Mouse (Mus musculus) CH12.LX (cell line): ENCODE measurements at regions not wholly inside any gene's neighbourhood (a gene's known extent, or its start where the extent isn't known, plus 50 kb on each side); places are given as distances from the start of the nearest gene placed in this dataset.

Source experiments
- DNase-seq: peaks from one replicate; pipeline ENCODE4 v3.0.0-alpha.2; 2013; ENCODE audit errors: extremely low read depth
- H3K27ac ChIP-seq: 2 replicates; pipeline ENCODE4 v1.5.1; 2012; ENCODE audit warnings: low read depth, mild to moderate bottlenecking, control low read depth, moderate library complexity; ENCODE audit not compliant: insufficient read depth
- H3K27me3 ChIP-seq: replicated peaks from 2 replicates; pipeline ENCODE3; 2012; ENCODE audit warnings: inconsistent platforms
- H3K36me3 ChIP-seq, 2 experiments: replicated peaks in 1 of 2; 2 replicates each; pipeline versions ENCODE3 to v1.6.1; 2012; ENCODE audit warnings: inconsistent platforms in 1 of 2, low read length in 1 of 2, mild to moderate bottlenecking in 1 of 2, mixed read lengths in 1 of 2, moderate library complexity in 1 of 2; ENCODE audit not compliant: control insufficient read depth in 1 of 2, insufficient read depth in 1 of 2
- H3K4me1 ChIP-seq, 2 experiments: 2 replicates each; pipeline ENCODE4 v1.6.1; 2012; ENCODE audit warnings: inconsistent platforms in 1 of 2, moderate library complexity in 1 of 2; ENCODE audit not compliant: insufficient read depth in 2 of 2, control insufficient read depth in 1 of 2
- H3K4me2 ChIP-seq: 2 replicates; pipeline ENCODE4 v1.6.1; 2012; ENCODE audit warnings: low read depth, mild to moderate bottlenecking, control low read depth; ENCODE audit not compliant: poor library complexity, insufficient read depth, severe bottlenecking
- H3K4me3 ChIP-seq, 3 experiments: fragments of 150-350 bp in 1 of 3; sonication (generic) in 1 of 3; replicated peaks in 1 of 3; 2 replicates each; pipeline versions ENCODE3 to v1.5.1; 2011 to 2012; ENCODE audit warnings: low read depth in 2 of 3, low read length in 2 of 3, mild to moderate bottlenecking in 2 of 3, moderate library complexity in 2 of 3, control low read depth in 1 of 3, improper control_type of control experiment in 1 of 3, inconsistent platforms in 1 of 3, mixed read lengths in 1 of 3; ENCODE audit not compliant: poor library complexity in 1 of 3
- H3K79me2 ChIP-seq: replicated peaks from 2 replicates; pipeline ENCODE4 v1.6.1; 2012; ENCODE audit warnings: mild to moderate bottlenecking, moderate library complexity; ENCODE audit not compliant: control insufficient read depth, poor library complexity, insufficient read depth, severe bottlenecking; ENCODE audit errors: extremely low read depth
- H3K9ac ChIP-seq: 2 replicates; pipeline ENCODE4 v1.6.1; 2012; ENCODE audit warnings: low read depth, mild to moderate bottlenecking, control low read depth, moderate library complexity; ENCODE audit not compliant: insufficient read depth
- H3K9me3 ChIP-seq: replicated peaks from 2 replicates; pipeline ENCODE3; 2012; ENCODE audit warnings: low read length, inconsistent platforms, mixed read lengths
- BHLHE40 ChIP-seq: IDR thresholded peaks from 2 replicates; pipeline ENCODE4 v1.6.1; 2011; ENCODE audit warnings: mild to moderate bottlenecking, low read depth, low read length, improper control_type of control experiment
- CHD1 ChIP-seq: IDR thresholded peaks from 2 replicates; pipeline ENCODE4 v1.6.1; 2012; ENCODE audit warnings: low read depth, low read length, improper control_type of control experiment, inconsistent platforms
- CHD2 ChIP-seq: IDR thresholded peaks from 2 replicates; pipeline ENCODE4 v1.6.1; 2011; ENCODE audit warnings: low read length, improper control_type of control experiment
- CTCF ChIP-seq, 2 experiments: IDR thresholded peaks in 1 of 2; conservative IDR thresholded peaks in 1 of 2; 2 replicates each; pipeline ENCODE4 v1.5.1; 2011 to 2012; ENCODE audit warnings: low read depth in 2 of 2, low read length in 2 of 2, improper control_type of control experiment in 1 of 2, inconsistent platforms in 1 of 2, mild to moderate bottlenecking in 1 of 2, moderate library complexity in 1 of 2
- EP300 ChIP-seq: IDR thresholded peaks from 2 replicates; pipeline ENCODE4 v1.6.1; 2011; ENCODE audit warnings: low read length, improper control_type of control experiment
- GABPA ChIP-seq: IDR thresholded peaks from 2 replicates; pipeline ENCODE4 v1.6.1; 2012; ENCODE audit warnings: low read depth, low read length, improper control_type of control experiment, inconsistent platforms; ENCODE audit not compliant: insufficient replicate concordance
- IRF4 ChIP-seq: IDR thresholded peaks from 2 replicates; pipeline ENCODE4 v1.6.1; 2014; ENCODE audit warnings: low read depth, mild to moderate bottlenecking, inconsistent platforms, low read length, improper control_type of control experiment
- JUN ChIP-seq: IDR thresholded peaks from 2 replicates; pipeline ENCODE4 v1.6.1; 2011; ENCODE audit warnings: low read depth, mild to moderate bottlenecking, low read length, improper control_type of control experiment, moderate library complexity; ENCODE audit not compliant: insufficient read depth
- JUND ChIP-seq: conservative IDR thresholded peaks from 2 replicates; pipeline ENCODE4 v1.6.1; 2011; ENCODE audit warnings: low read depth, low read length, improper control_type of control experiment
- KAT2A ChIP-seq: IDR thresholded peaks from 2 replicates; pipeline ENCODE4 v1.6.1; 2012; ENCODE audit warnings: low read length, improper control_type of control experiment, inconsistent platforms; ENCODE audit not compliant: insufficient replicate concordance
- MEF2A ChIP-seq: IDR thresholded peaks from 2 replicates; pipeline ENCODE4 v1.6.1; 2014; ENCODE audit warnings: low read depth, mild to moderate bottlenecking, inconsistent platforms, low read length, improper control_type of control experiment, borderline replicate concordance
- MYC ChIP-seq: IDR thresholded peaks from 2 replicates; pipeline ENCODE4 v1.6.1; 2011; ENCODE audit warnings: low read depth, mild to moderate bottlenecking, improper control_type of control experiment, low read length
- NRF1 ChIP-seq: IDR thresholded peaks from 2 replicates; pipeline ENCODE4 v1.6.1; 2014; ENCODE audit warnings: low read depth, mild to moderate bottlenecking, inconsistent platforms, low read length, improper control_type of control experiment, moderate library complexity
- PAX5 ChIP-seq: IDR thresholded peaks from 2 replicates; pipeline ENCODE4 v1.6.1; 2012; ENCODE audit warnings: low read length, inconsistent platforms, mixed read lengths
- POLR2A ChIP-seq: IDR thresholded peaks from 2 replicates; pipeline ENCODE4 v1.6.1; 2011; ENCODE audit warnings: low read depth, mild to moderate bottlenecking, improper control_type of control experiment, low read length
- POLR2AphosphoS2 ChIP-seq: IDR thresholded peaks from 2 replicates; pipeline ENCODE4 v1.6.1; 2011; ENCODE audit warnings: low read depth, low read length, improper control_type of control experiment
- RCOR1 ChIP-seq: conservative IDR thresholded peaks from 2 replicates; pipeline ENCODE4 v1.6.1; 2012; ENCODE audit warnings: low read depth, mild to moderate bottlenecking, inconsistent platforms, low read length, improper control_type of control experiment
- SMC3 ChIP-seq: IDR thresholded peaks from 2 replicates; pipeline ENCODE4 v1.6.1; 2011; ENCODE audit warnings: low read depth, low read length, improper control_type of control experiment
- TBP ChIP-seq: conservative IDR thresholded peaks from 2 replicates; pipeline ENCODE4 v1.6.1; 2011; ENCODE audit warnings: low read depth, low read length, improper control_type of control experiment
- TCF12 ChIP-seq: IDR thresholded peaks from 2 replicates; pipeline ENCODE4 v1.6.1; 2014; ENCODE audit warnings: low read depth, mild to moderate bottlenecking, inconsistent platforms, low read length, improper control_type of control experiment
- USF1 ChIP-seq: IDR thresholded peaks from 2 replicates; pipeline ENCODE4 v1.6.1; 2014; ENCODE audit warnings: low read depth, mild to moderate bottlenecking, inconsistent platforms, low read length, improper control_type of control experiment
- USF2 ChIP-seq: conservative IDR thresholded peaks from 2 replicates; pipeline ENCODE4 v1.6.1; 2011; ENCODE audit warnings: low read depth, low read length, improper control_type of control experiment
- ZMIZ1 ChIP-seq: IDR thresholded peaks from 2 replicates; pipeline ENCODE4 v1.6.1; 2012; ENCODE audit warnings: low read depth, mild to moderate bottlenecking, inconsistent platforms, low read length, improper control_type of control experiment
- dilution Hi-C: fragments of 300-500 bp; cut with MboI; formaldehyde crosslinking; loops from 2 replicates; pipeline ENCODE4 v1.14.3; 2020; ENCODE audit warnings: low sequenced_read_pairs; ENCODE audit not compliant: extremely low pct_unique_long_range_greater_than_20kb, extremely low pct_ligation_motif_present
- in situ Hi-C: fragments of 300-500 bp; cut with MboI; formaldehyde crosslinking; loops from 3 replicates; pipeline ENCODE4 v1.14.3; 2019; ENCODE audit warnings: low sequenced_read_pairs, low pct_ligation_motif_present, low pct_unique_long_range_greater_than_20kb, mixed read lengths

GRCm38 (mm10) chr5:105994218-105994617, 117.9 kb downstream of the Zfp326 start:
- no peak for DNase-seq
- in situ Hi-C loops (no loop called here), dilution Hi-C loops (no loop called here)
- Histone ChIP-seq H3K27ac (no peak overlapping the region), H3K36me3 (no peaks in the 10 kb centered on the region), H3K4me3 (no peak overlapping the region), H3K4me2 (no peak overlapping the region), H3K9me3 (no peaks in the 10 kb centered on the region), H3K27me3 (no peaks in the 10 kb centered on the region), H3K4me1 (peaks cover 7 to 8% of the 10 kb centered on the region in 2 experiments; a peak in 2 of 4 replicates), H3K9ac (no peak overlapping the region), H3K79me2 (no peaks in the 10 kb centered on the region)
- TF ChIP-seq EP300 (no peak), NRF1 (no peak), CTCF (conservative IDR thresholded peaks at IDR 0.05 in 1 of 2, IDR thresholded peaks at IDR 0.05 in 1 of 2; ENCODE audit: low read depth in 2 of 2, low read length in 2 of 2) (no peak), CHD1 (no peak), RCOR1 (no peak), POLR2A (no peak), GABPA (no peak), JUND (no peak), CHD2 (no peak), MYC (no peak), USF2 (peak; percentile 60), SMC3 (no peak), KAT2A (no peak), PAX5 (no peak), JUN (no peak), MEF2A (no peak), TBP (no peak), BHLHE40 (0 out of 2 replicates have a peak, but pooled peaks have one; percentile 23), USF1 (peak; percentile 38), ZMIZ1 (no peak), TCF12 (no peak), IRF4 (no peak), POLR2AphosphoS2 (no peak)
